Mouse (Mus musculus) hindbrain, embryonic 10.5 days (tissue): Measurements from ENCODE around the gene Osbp2. TPM values are rescaled to one million over a fixed set of nuclear protein-coding genes. Genes with fewer than 3 reads are reported as not detected.

Source experiments
- DNase-seq: peaks from one replicate; pipeline ENCODE4 v3.0.0-alpha.2; 2017; ENCODE audit warnings: low spot score
- H3K27ac ChIP-seq: fragments of 300-500 bp; sonication (generic); 2 replicates; pipeline ENCODE4 v1.5.1; 2016; ENCODE audit warnings: mild to moderate bottlenecking, moderate library complexity
- H3K27me3 ChIP-seq: fragments of 300-500 bp; sonication (generic); 2 replicates; pipeline ENCODE4 v1.6.1; 2016; ENCODE audit warnings: mild to moderate bottlenecking; ENCODE audit not compliant: poor library complexity, insufficient read depth, severe bottlenecking
- H3K36me3 ChIP-seq: fragments of 300-500 bp; sonication (generic); 2 replicates; pipeline ENCODE4 v1.6.1; 2016; ENCODE audit warnings: mild to moderate bottlenecking, moderate library complexity
- H3K4me1 ChIP-seq: fragments of 300-500 bp; sonication (generic); replicated peaks from 2 replicates; pipeline ENCODE4 v1.6.1; 2016; ENCODE audit warnings: mild to moderate bottlenecking
- H3K4me3 ChIP-seq: fragments of 300-500 bp; sonication (generic); 2 replicates; pipeline ENCODE4 v1.5.1; 2016; ENCODE audit warnings: mild to moderate bottlenecking, moderate library complexity
- H3K9me3 ChIP-seq: fragments of 300-500 bp; sonication (generic); 2 replicates; pipeline ENCODE4 v1.6.1; 2016; ENCODE audit warnings: mild to moderate bottlenecking, moderate library complexity
- WGBS: fragments of 180-500 bp; shearing (Covaris S2); methylation state at CpG from one replicate; pipeline ENCODE4 v1.1.7; 2016; 5-methylcytosine and 5-hydroxymethylcytosine counted together
- polyA plus RNA-seq: library from polyadenylated mRNA; unstranded; fragments of >200 nt; fragmentation: Nextera tagmentation; extraction: Ambion mirVana; gene quantifications from 2 replicates; pipeline ENCODE4 v1.2.1, GENCODE M21; 2016

Osbp2 gene
- polyA plus RNA-seq, 1 experiment from 2014 or later, result 2.5 TPM

DNA sequence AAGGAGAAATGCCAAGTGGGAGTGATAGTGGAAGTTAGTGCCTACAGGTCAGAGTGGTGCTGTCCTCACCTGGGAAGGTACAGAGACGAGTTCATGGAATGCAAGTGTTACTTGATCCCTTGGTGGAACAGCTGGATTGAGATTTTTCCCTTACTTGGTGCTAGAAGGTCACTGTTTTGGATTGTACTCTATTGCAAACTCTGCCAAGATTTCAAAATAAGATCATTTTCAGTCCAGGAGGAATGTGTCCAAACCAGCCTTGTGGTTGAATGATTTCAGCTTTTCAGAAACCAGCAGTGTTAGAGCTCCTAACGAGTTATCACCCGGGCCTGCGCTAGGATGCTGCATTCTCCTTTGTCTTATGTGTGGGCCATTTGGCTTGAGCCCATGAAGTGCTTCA, 189.2 kb downstream of the Osbp2 start:
- H3K27me3 ChIP-seq, result no peaks in the 10 kb centered on the region
- no peaks in the 10 kb centered on the region for H3K9me3 ChIP-seq
- WGBS, result 92% methylated on average over 4 of the region's 4 CpGs
- DNase-seq, result no peak
- peaks cover 100% of the 10 kb centered on the region for H3K36me3 ChIP-seq
- H3K4me3 ChIP-seq, result no peak overlapping the region
- no peak overlapping the region for H3K27ac ChIP-seq
- no peaks in the 10 kb centered on the region for H3K4me1 ChIP-seq

DNA sequence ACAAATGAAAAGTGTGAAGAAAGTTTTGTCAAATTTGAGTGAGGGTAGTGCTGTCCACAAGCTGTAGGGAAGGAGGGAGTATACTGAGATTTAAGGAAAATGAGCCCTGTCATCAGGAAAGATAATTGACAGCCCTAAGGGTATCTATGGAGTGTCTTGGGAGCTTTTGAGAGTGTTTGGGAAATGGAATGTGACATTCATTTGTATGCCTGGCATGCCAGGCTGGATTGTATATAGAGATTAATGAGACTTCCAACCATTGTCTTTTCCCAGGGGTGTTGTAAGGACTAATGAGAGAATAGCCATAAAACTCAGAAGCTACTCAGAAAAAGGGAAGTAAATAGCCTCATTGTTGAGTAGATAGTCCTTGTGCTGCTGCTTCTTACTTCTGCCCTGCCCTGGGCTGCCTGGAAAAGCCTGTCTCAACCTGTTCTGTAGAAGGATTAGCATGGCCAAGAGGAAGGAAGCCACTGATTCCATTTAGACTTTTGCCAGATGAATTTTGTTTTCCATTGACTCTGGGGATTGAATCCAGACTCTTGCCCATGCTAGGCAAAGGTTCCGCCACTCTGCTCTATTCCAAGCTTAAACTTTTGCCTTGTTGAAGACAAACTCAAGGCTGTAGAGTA, 192.6 kb downstream of the Osbp2 start:
- peaks cover 100% of the 10 kb centered on the region for H3K36me3 ChIP-seq
- H3K4me3 ChIP-seq, result no peak overlapping the region
- H3K27ac ChIP-seq, result no peak overlapping the region
- no peaks in the 10 kb centered on the region for H3K4me1 ChIP-seq
- H3K9me3 ChIP-seq, result no peaks in the 10 kb centered on the region
- no peaks in the 10 kb centered on the region for H3K27me3 ChIP-seq
- no peak for DNase-seq
- 93% methylated on average over 1 of the region's 1 CpGs for WGBS

DNA sequence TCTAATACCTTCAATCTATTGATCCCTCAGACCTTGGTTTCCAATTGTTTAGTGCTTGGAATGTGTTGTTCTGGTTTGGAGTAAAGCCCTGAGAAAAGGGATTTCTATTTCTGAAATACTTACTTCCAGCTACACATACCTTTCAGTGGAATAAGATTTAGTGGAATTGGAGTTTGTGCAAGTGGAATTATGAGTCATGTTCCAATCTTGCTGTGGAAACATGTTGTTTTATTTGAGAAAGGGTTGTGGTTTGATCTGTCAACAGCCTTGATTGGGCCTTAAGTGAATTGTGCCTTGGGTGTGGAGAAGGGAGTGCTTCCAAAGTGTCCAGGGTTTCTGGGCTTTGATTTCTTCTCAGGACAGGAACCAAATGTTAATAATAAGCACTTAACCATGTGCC, 193.9 kb downstream of the Osbp2 start:
- H3K36me3 ChIP-seq, result peaks cover 98% of the 10 kb centered on the region
- no peaks in the 10 kb centered on the region for H3K4me1 ChIP-seq
- H3K27ac ChIP-seq, result no peak overlapping the region
- H3K27me3 ChIP-seq, result no peaks in the 10 kb centered on the region
- no peak for DNase-seq
- no peaks in the 10 kb centered on the region for H3K9me3 ChIP-seq
- H3K4me3 ChIP-seq, result no peak overlapping the region

DNA sequence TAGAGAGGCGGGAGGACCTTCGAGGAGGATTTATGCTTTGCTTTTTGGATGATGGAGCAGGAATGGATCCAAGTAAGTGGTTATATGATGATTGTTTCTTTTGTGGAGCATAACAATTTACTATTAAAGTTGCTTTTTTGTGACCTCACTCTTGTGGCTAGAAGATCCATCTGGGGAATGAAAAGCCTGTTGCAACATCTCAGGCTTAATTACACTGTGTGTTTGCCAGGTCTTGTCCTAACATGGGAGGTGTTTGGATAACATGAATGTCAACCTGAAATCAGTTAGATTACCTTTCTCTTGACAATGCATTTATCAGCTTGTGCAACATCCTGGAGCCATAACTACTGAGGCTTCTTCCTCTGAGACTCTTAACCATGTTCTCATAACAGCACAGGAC, 194.9 kb downstream of the Osbp2 start:
- no peaks in the 10 kb centered on the region for H3K4me1 ChIP-seq
- H3K9me3 ChIP-seq, result no peaks in the 10 kb centered on the region
- H3K27ac ChIP-seq, result no peak overlapping the region
- H3K27me3 ChIP-seq, result no peaks in the 10 kb centered on the region
- peaks cover 98% of the 10 kb centered on the region for H3K36me3 ChIP-seq
- WGBS, result 95% methylated on average over 2 of the region's 2 CpGs
- H3K4me3 ChIP-seq, result no peak overlapping the region
- no peak for DNase-seq

DNA sequence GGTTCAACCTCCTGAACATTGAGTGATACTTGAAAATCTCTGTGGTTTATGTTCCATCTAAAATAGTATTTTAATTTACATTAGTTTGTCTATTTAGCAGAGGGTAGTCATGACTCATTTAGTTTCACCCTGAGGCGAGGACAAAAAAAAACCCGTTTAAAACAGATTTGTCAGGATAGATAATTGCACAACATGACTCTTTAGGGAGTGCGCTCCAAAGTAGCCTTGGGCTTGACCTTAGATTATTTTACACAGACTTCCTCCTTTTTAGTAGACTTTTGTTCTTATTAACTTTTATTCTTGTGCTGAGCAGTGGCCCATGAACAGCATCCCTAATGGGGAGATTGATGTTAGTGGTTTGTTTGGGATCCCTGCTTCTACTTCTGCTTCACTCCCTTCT, 196.2 kb downstream of the Osbp2 start:
- Histone ChIP-seq H3K36me3 (peaks cover 98% of the 10 kb centered on the region), H3K4me1 (no peaks in the 10 kb centered on the region), H3K4me3 (no peak overlapping the region), H3K27me3 (no peaks in the 10 kb centered on the region), H3K27ac (no peak overlapping the region), H3K9me3 (no peaks in the 10 kb centered on the region)
- no peak for DNase-seq
- WGBS, result 96% methylated on average over 3 of the region's 3 CpGs

DNA sequence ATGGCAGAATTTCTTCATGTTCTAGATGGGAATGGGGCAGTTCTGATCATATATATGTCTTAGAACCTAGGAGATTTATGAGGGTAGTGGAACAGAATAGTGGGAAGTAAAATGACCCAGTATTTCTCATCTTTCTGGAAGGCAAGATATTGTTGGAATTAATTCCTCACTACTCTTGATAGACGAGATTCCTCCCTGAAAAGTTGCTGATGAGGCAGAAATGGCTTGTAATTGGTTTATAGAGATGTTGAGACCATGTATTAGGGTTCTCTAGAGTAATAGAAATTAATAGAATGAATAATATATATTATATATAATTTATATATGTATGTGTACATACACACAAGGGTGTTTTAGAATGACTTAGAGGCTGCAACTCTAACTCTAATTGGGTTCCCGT, 201.7 kb downstream of the Osbp2 start:
- 89% methylated on average over 2 of the region's 2 CpGs for WGBS
- DNase-seq, result no peak

More for the DNA sequence above, 201.7 kb downstream of the Osbp2 start:
- peaks cover 70% of the 10 kb centered on the region for H3K36me3 ChIP-seq
- H3K4me3 ChIP-seq, result no peak overlapping the region
- H3K27ac ChIP-seq, result no peak overlapping the region
- no peaks in the 10 kb centered on the region for H3K4me1 ChIP-seq
- no peaks in the 10 kb centered on the region for H3K9me3 ChIP-seq
- H3K27me3 ChIP-seq, result no peaks in the 10 kb centered on the region

Other genes starting within 250 kb of the Osbp2 start
- gene Morc2a, start 214.7 kb downstream of the Osbp2 start, polyA plus RNA-seq, result 38.4 and 40.8 TPM in 2 replicates
- 1.2 and 1.8 TPM in 2 replicates for gene 4921536K21Rik, start 31.2 kb upstream of the Osbp2 start, polyA plus RNA-seq
- 19.9 and 23.4 TPM in 2 replicates for gene Dusp18, start 31.3 kb upstream of the Osbp2 start, polyA plus RNA-seq
- 5.4 and 6.8 TPM in 2 replicates for gene Slc35e4, start 50.8 kb upstream of the Osbp2 start, polyA plus RNA-seq
- 31.6 and 34.7 TPM in 2 replicates for gene Tcn2, start 68.3 kb upstream of the Osbp2 start, polyA plus RNA-seq
- 81.8 and 98.2 TPM in 2 replicates for gene Pes1, start 100.1 kb upstream of the Osbp2 start, polyA plus RNA-seq
- 0.13 and 0.22 TPM in 2 replicates for gene 4930556J24Rik, start 112.9 kb upstream of the Osbp2 start, polyA plus RNA-seq
- 1.1 and 1.3 TPM in 2 replicates for gene Gal3st1, start 119.7 kb upstream of the Osbp2 start, polyA plus RNA-seq
- not detected in 2 replicates for gene Sec14l4, start 167.6 kb upstream of the Osbp2 start, polyA plus RNA-seq
- gene Sec14l3, start 200.9 kb upstream of the Osbp2 start, polyA plus RNA-seq, result not detected in 2 replicates
- 8.7 and 9.9 TPM in 2 replicates for gene Mtfp1, start 231.5 kb upstream of the Osbp2 start, polyA plus RNA-seq